Mouse (Mus musculus): ENCODE results near the gene Gm15155. TPM values are rescaled to one million over a fixed set of nuclear protein-coding genes. Genes with fewer than 3 reads are reported as not detected.
"Not testable (repeated sequence)": the region's sequence is repeated elsewhere in the genome, so short reads cannot be mapped to it uniquely, and the experiment has no call there.

The Gm15155 gene
- total RNA-seq, 2 experiments from 2014 or later: not detected

DNA sequence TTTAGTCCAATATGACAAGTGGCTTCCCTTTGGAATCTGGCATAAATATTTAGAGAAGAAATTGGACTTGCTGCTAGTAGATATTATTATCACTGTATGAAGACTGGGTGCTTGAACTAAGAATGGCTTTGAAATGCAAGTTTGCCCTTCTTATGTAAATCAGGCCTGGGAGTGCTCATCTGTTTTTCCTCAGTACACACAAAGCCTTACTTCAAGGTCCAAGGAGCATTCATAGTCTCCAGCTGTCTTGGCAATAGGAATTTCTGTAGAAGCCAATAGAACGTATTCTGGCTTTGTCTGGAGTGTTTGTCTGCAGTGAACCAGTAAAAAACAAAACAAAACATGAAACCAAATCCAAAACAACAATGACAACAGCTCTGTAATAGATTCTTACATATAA is 278.6 kb downstream of the Gm15155 start:
- DNase-seq: no peak
- intact Hi-C loops (cut with DNase I): no loop called here

DNA sequence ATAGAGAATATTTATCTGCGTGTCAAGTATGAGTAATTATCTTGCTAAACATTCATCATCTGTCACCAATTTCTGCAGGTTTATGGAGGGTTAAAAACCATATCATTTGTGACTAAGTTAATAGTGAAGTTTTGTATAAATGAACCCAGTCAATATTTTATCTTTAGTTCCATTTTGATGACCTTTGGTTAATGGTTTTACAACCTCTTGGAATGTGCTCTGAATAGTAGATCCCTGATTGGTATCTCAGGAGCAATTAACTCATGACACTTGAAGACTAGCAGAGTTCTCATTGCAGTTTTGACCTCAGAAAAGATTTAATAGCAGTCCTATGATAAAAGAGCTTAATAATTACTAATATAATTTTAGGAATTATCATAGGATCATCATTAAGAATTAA is 385.2 kb downstream of the Gm15155 start:
- intact Hi-C loops (cut with DNase I): no loop called here
- DNase-seq: no peak

DNA sequence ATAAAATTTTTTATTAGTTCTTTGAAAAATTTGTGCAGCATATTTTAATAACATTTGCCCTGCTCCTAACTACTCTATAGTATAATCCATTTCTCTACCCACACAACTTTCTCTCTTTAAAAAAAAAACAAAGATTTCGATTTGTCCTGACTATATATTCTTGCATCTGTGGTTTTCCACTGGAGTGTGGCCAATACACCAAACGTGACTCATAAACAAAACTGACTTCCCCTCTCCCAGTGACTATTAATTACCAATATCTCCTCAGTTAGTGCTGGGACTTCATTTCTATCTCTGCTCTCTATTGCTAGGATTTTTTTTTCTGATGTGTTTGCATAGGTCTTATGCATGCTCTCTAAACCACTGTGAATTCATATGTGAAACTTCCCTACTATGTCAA is 531.2 kb downstream of the Gm15155 start:
- intact Hi-C loops (cut with DNase I): no loop called here
- no peak for DNase-seq

DNA sequence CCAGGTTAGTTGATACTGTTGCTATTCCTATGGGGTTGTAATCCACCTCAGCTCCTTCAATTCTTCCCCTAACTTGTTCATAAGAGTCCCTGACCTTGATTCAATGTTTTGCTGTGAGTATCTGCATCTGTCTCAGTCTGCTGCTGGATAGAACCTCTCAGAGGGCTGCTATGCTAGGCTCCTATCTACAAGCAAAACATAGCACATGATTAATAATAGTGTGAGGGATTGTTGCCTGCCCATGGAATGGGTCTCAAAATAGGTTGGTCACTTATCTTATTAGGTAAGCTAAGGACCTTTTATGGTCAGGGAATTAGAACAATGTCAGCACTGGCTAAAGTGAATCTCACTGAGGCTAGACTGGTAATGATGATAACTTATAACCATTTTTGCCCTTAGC is 547.0 kb downstream of the Gm15155 start:
- peak in 1 of 2 experiments; percentile 2 for DNase-seq
- intact Hi-C loops (cut with DNase I): no loop called here

DNA sequence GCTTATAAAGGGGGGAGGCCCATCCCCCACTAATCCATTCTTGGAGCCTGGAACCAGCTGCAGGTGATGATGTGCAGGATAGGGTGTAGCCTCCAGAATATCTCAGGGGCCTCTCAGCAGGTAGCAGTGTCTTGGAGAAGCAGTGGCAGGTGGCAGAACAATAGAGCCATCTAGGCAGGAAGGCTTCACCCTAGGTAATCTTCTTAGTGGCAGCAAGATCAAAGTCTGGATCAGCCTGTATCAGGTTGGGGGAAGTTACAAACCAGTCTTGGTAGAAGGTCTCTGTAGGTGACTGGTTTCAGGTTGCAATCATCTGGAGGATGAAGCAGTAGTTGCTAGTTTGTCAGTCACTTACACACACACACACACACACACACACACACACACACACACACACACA is 679.3 kb downstream of the Gm15155 start:
- intact Hi-C loops (cut with DNase I); DNase-seq: not testable (repeated sequence)

Other genes with a start within 250 kb of the Gm15155 start
- under 1 TPM; 0.15 to 0.38 TPM for gene Ptchd1, start 927 bp upstream of the Gm15155 start, total RNA-seq (2021)